Comparison of ENCODE assay signal across 8 mouse cellular contexts in genomic region chr7:82869231-82870147, GRCm38 (mm10). TPM values are rescaled to one million over a fixed set of nuclear protein-coding genes. Genes with fewer than 3 reads are reported as not detected.
DNase-seq lines count a peak whose midpoint lies in the region; ATAC-seq lines count a peak whose summit lies in the region.

No protein-coding gene starts in this region.

- H3K27me3 ChIP-seq in heart, embryonic 10.5 days (ENCODE audit: insufficient read depth, poor library complexity, severe bottlenecking) = no peaks in the 10 kb centered on the region
- H3K27me3 ChIP-seq in kidney, embryonic 14.5 days (ENCODE audit: control insufficient read depth, insufficient read depth, low read length) = no peaks in the 10 kb centered on the region
- H3K27me3 ChIP-seq in limb, embryonic 13.5 days = no peaks in the 10 kb centered on the region
- no peaks in the 10 kb centered on the region for H3K27me3 ChIP-seq in midbrain, embryonic 15.5 days (replicated peaks)

- H3K27ac ChIP-seq in heart, embryonic 10.5 days = peak overlapping the region; percentile 99
- H3K27ac ChIP-seq in kidney, embryonic 14.5 days (ENCODE audit: low read depth, low read length) = no peak overlapping the region
- peak overlapping the region; percentile 100 for H3K27ac ChIP-seq in limb, embryonic 13.5 days
- H3K27ac ChIP-seq in midbrain, embryonic 15.5 days = peak overlapping the region; percentile 100

- peak overlapping the region; percentile 98 for H3K9ac ChIP-seq in kidney, embryonic 14.5 days (ENCODE audit: low read depth, low read length)
- H3K9ac ChIP-seq in limb, embryonic 13.5 days = peak overlapping the region; percentile 100
- peak overlapping the region; percentile 100 for H3K9ac ChIP-seq in midbrain, embryonic 15.5 days

- peak; percentile 17 for DNase-seq in CD4-positive, CD25-positive, alpha-beta regulatory T cell, adult 2 months (ENCODE audit: low read depth, low spot score)
- DNase-seq in embryo, embryonic 9.5 days (ENCODE audit: extremely low spot score) = peak; percentile 75
- DNase-seq in heart, embryonic 10.5 days (ENCODE audit: low spot score) = peak; percentile 86
- DNase-seq in testis, postnatal 14 days (ENCODE audit: low spot score) = peak; percentile 65

- peak overlapping the region; percentile 77 for H3K4me2 ChIP-seq in kidney, embryonic 14.5 days (replicated peaks; ENCODE audit: low read depth, low read length)
- H3K4me2 ChIP-seq in limb, embryonic 13.5 days (replicated peaks) = peak overlapping the region; percentile 90
- peak overlapping the region; percentile 88 for H3K4me2 ChIP-seq in midbrain, embryonic 15.5 days

- 3% methylated on average over 56 of the region's 56 CpGs for WGBS in heart, embryonic 10.5 days
- 2% methylated on average over 56 of the region's 56 CpGs for WGBS in kidney, embryonic 14.5 days
- under 1% methylated on average over 56 of the region's 56 CpGs for WGBS in limb, embryonic 13.5 days
- under 1% methylated on average over 55 of the region's 56 CpGs for WGBS in midbrain, embryonic 15.5 days

- ATAC-seq in CD4-positive, CD25-positive, alpha-beta regulatory T cell, adult 4 months = no peak
- no peak for ATAC-seq in kidney, embryonic 14.5 days (ENCODE audit: low FRiP score, low TSS enrichment)
- no peak for ATAC-seq in limb, embryonic 13.5 days (ENCODE audit: low FRiP score, low read depth)
- no peak for ATAC-seq in midbrain, embryonic 15.5 days (replicated peaks)

- H3K4me3 ChIP-seq in heart, embryonic 10.5 days = peak overlapping the region; percentile 94
- peak overlapping the region; percentile 98 for H3K4me3 ChIP-seq in kidney, embryonic 14.5 days (ENCODE audit: low read length)
- H3K4me3 ChIP-seq in limb, embryonic 13.5 days = peak overlapping the region; percentile 95
- peak overlapping the region; percentile 92 for H3K4me3 ChIP-seq in midbrain, embryonic 15.5 days

- H3K9me3 ChIP-seq in heart, embryonic 10.5 days = no peaks in the 10 kb centered on the region
- no peaks in the 10 kb centered on the region for H3K9me3 ChIP-seq in kidney, embryonic 14.5 days (ENCODE audit: control insufficient read depth, low read length)
- no peaks in the 10 kb centered on the region for H3K9me3 ChIP-seq in limb, embryonic 13.5 days
- H3K9me3 ChIP-seq in midbrain, embryonic 15.5 days = no peaks in the 10 kb centered on the region

- peaks cover 14% of the 10 kb centered on the region for H3K36me3 ChIP-seq in heart, embryonic 10.5 days
- H3K36me3 ChIP-seq in kidney, embryonic 14.5 days (ENCODE audit: control insufficient read depth, insufficient read depth, low read length) = peaks cover 20% of the 10 kb centered on the region
- H3K36me3 ChIP-seq in limb, embryonic 13.5 days = peaks cover 35% of the 10 kb centered on the region
- H3K36me3 ChIP-seq in midbrain, embryonic 15.5 days (replicated peaks) = peaks cover 11% of the 10 kb centered on the region; the same call in 1 of the 2 replicates

- H3K4me1 ChIP-seq in heart, embryonic 10.5 days = peaks cover 27% of the 10 kb centered on the region
- H3K4me1 ChIP-seq in kidney, embryonic 14.5 days (ENCODE audit: control insufficient read depth, insufficient read depth, low read length) = peaks cover 12% of the 10 kb centered on the region
- peaks cover 20% of the 10 kb centered on the region for H3K4me1 ChIP-seq in limb, embryonic 13.5 days
- H3K4me1 ChIP-seq in midbrain, embryonic 15.5 days = peaks cover 27% of the 10 kb centered on the region

RNA-seq across cellular contexts. Expression of gene Mex3b, which starts 2.4 kb away (rescaled TPM):
- 1 to 10 TPM; 1.8 to 2.9 TPM for polyA plus RNA-seq in CD4-positive, CD25-positive, alpha-beta regulatory T cell, adult 4 months (2017; shearing (Covaris generic))
- polyA plus RNA-seq in heart, embryonic 10.5 days (2016; fragmentation: Nextera tagmentation; extraction: Ambion mirVana) = 7.3 and 14.8 TPM in 2 replicates
- 14.3 and 16.3 TPM in 2 replicates for polyA plus RNA-seq in kidney, embryonic 14.5 days (2014; fragmentation: Nextera tagmentation; extraction: Ambion mirVana)
- polyA plus RNA-seq in limb, embryonic 13.5 days (2015; fragmentation: Nextera tagmentation; extraction: Ambion mirVana) = 35.6 and 36.4 TPM in 2 replicates
- polyA plus RNA-seq in midbrain, embryonic 15.5 days (2015; fragmentation: Nextera tagmentation; extraction: Ambion mirVana) = 33.1 and 33.6 TPM in 2 replicates

Comparison
In these comparisons a context has a peak if more than half of its experiments do, and no peak if none do; other contexts are left out.
1. DNase-seq: peak in every context shown above with its lines; median percentile 86 in heart, embryonic 10.5 days; 75 in embryo, embryonic 9.5 days; 65 in testis, postnatal 14 days; 17 in CD4-positive, CD25-positive, alpha-beta regulatory T cell, adult 2 months.